Mouse (Mus musculus) right cerebral cortex, adult 2 months (tissue): ENCODE data around the gene Gm21836.
"Not testable (repeated sequence)": the region's sequence is repeated elsewhere in the genome, so short reads cannot be mapped to it uniquely, and the experiment has no call there.

Experiments used
- DNase-seq, 2 experiments: peaks; one replicate each; pipeline ENCODE4 v3.0.0; 2021 to 2022; ENCODE audit warnings: low spot score in 2 of 2

Gene Gm21836

GRCm38 (mm10) chr9:124493693-124494092 is at the start of gene Gm21836:
TSS of gene Gm21836 (minus strand) at chr9:124493793.
- not testable (repeated sequence) for DNase-seq

DNA sequence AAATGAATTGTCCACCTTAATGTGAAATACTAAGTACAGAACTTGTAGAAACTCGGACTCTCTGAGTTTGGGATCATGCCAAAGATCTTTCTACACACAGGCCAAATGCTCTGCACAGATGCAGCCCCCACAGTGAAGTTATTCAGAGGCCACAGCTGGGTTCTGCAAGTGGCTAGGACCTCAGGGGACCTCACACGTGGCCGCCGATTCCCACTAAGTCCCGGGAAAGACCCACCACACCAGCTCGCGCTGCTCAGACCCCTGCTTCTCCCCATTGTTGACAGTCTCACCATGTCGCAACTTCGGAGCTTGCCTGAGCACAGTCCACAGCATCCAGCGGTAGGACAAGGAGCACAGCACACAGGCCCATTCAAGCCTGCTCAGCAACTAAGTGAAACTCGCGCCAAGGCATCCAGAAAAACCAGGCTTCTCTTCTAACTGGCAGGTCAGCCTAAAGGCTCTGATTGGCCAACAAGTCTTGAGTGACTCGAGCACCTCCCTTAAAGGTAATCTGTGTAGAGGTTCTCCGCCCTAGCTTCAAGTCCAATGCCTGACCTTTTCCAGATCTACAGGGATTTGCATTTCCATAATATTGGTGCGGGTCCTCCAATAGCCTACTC is 13.1 kb downstream of the Gm21836 start:
- DNase-seq = not testable (repeated sequence)

GRCm38 (mm10) chr9:124478081-124478480 is 15.5 kb downstream of the Gm21836 start:
- DNase-seq = peak; percentile 29 to 31

- DNase-seq = no peak
Observed at GRCm38 (mm10) chr9:124476096-124476902, 17.3 kb downstream of the Gm21836 start, which contains the start of gene Ppp2r3d. TSS of gene Ppp2r3d (minus strand) at chr9:124476898.

GRCm38 (mm10) chr9:124475689-124476088 is 17.9 kb downstream of the Gm21836 start:
- no peak for DNase-seq

- DNase-seq = peak in 1 of 2 experiments; percentile 21
Observed at GRCm38 (mm10) chr9:124456572-124456971, 37.0 kb downstream of the Gm21836 start.
